Mouse (Mus musculus) central nervous system, embryonic 11.5 days (tissue): ENCODE measurements around the gene Tedc1. TPM values are rescaled to one million over a fixed set of nuclear protein-coding genes. Genes with fewer than 3 reads are reported as not detected.

Source experiments
- polyA plus RNA-seq: library from polyadenylated mRNA; depleted of rRNA; stranded (reverse); fragments of >200 nt; gene quantifications from 2 replicates; pipeline ENCODE4 v1.2.3, GENCODE M21; 2012; rRNA removed

Gene Tedc1
- 37.7 and 56.1 TPM in 2 replicates for polyA plus RNA-seq

GRCm38 (mm10) chr12:113155887-113156539 is at the start of gene Tedc1:
TSS of gene Tedc1 (plus strand) at chr12:113156421.

GRCm38 (mm10) chr12:113139908-113140615 is 16.2 kb upstream of the Tedc1 start, which contains the start of gene Crip2:
TSS of gene Crip2 (plus strand) at chr12:113140236.

GRCm38 (mm10) chr12:113146112-113147057 is 9.8 kb upstream of the Tedc1 start, which contains the start of gene Crip1:
TSS of gene Crip1 (plus strand) at chr12:113146316.

GRCm38 (mm10) chr12:113185442-113186291 is 29.4 kb downstream of the Tedc1 start, which contains the start of gene Tmem121:
TSS of gene Tmem121 (plus strand) at chr12:113185930.

Other genes starting within 250 kb of the Tedc1 start
- 19.3 and 19.6 TPM in 2 replicates for gene Jag2, start 226.6 kb upstream of the Tedc1 start, polyA plus RNA-seq
- gene Nudt14, start 214.3 kb upstream of the Tedc1 start, polyA plus RNA-seq: 32.2 and 39.3 TPM in 2 replicates
- gene Btbd6, start 179.9 kb upstream of the Tedc1 start, polyA plus RNA-seq: 20.3 and 21.4 TPM in 2 replicates
- 88.4 and 89.6 TPM in 2 replicates for gene Brf1, start 155.7 kb upstream of the Tedc1 start, polyA plus RNA-seq
- 47.2 and 55.8 TPM in 2 replicates for gene Pacs2, start 141.9 kb upstream of the Tedc1 start, polyA plus RNA-seq
- 0.07 and 0.09 TPM in 2 replicates for gene Tex22, start 81.9 kb upstream of the Tedc1 start, polyA plus RNA-seq
- 104 and 129 TPM in 2 replicates for gene Mta1, start 58.1 kb upstream of the Tedc1 start, polyA plus RNA-seq
- 128 and 134 TPM in 2 replicates for gene Crip2, start 16.2 kb upstream of the Tedc1 start, polyA plus RNA-seq
- gene Crip1, start 10.1 kb upstream of the Tedc1 start, polyA plus RNA-seq: 102 and 112 TPM in 2 replicates
- gene Tmem121, start 29.5 kb downstream of the Tedc1 start, polyA plus RNA-seq: 22.9 and 30.9 TPM in 2 replicates